Mouse (Mus musculus): ENCODE data around the gene Nek3. TPM values are rescaled to one million over a fixed set of nuclear protein-coding genes. Genes with fewer than 3 reads are reported as not detected.
"Not testable (repeated sequence)": the region's sequence is repeated elsewhere in the genome, so short reads cannot be mapped to it uniquely, and the experiment has no call there.

Gene Nek3
- polyA plus RNA-seq, 2 experiments from 2014 or later: 4.9 to 7.2 TPM

GRCm38 (mm10) chr8:22143764-22144491 lies 22.3 kb downstream of the Nek3 start:
- ATAC-seq: no peak

DNA sequence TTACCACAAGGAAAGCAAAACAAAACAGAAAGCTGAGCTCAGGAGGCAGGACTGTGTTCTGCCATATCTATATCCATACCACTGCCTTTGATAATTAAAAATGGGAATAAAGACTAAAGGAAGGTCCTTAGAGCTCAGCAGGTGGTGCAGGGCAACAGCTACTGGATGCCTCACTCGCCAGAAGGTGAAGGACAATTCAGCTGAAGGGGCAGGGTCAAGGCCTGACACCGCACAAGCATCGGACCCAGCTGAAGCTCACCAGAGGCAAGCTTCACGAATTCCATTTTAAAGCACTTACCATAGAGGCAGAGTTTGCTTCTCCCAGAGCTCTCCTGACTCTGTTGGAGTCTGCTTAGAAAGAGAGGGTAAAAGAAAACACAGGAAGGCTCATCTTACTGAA lies 23.6 kb downstream of the Nek3 start:
- no peak for ATAC-seq

DNA sequence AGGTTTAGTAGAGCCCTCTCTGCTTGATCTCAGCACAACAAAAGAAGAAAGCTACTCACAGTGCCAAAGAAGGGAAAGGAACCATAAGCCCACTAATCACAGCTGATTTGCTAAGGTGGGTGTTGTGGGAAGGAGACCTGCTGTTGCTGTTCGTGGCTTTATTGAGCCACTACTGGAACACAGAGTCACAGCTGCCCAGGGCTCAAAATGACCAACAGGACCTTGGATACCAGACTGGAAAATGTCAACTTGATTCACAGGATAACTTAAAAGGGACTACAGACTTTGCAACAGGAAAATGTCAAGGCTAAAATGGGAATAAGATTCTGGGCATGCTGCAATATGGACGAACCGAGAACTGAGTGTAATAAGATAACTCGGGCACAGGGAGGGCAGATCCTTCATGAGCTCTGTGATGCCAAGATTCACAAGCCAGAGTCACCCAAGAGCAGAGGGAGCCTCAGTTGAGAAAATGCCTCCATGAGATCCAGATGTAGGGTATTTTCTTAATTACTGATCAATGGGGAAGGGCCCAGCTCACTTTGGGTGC lies 24.3 kb downstream of the Nek3 start:
- no peak for ATAC-seq

GRCm38 (mm10) chr8:22136462-22136861 lies 29.8 kb downstream of the Nek3 start:
- not testable (repeated sequence) for ATAC-seq

- ATAC-seq: no peak
Observed at GRCm38 (mm10) chr8:22134750-22135135, 31.5 kb downstream of the Nek3 start.

DNA sequence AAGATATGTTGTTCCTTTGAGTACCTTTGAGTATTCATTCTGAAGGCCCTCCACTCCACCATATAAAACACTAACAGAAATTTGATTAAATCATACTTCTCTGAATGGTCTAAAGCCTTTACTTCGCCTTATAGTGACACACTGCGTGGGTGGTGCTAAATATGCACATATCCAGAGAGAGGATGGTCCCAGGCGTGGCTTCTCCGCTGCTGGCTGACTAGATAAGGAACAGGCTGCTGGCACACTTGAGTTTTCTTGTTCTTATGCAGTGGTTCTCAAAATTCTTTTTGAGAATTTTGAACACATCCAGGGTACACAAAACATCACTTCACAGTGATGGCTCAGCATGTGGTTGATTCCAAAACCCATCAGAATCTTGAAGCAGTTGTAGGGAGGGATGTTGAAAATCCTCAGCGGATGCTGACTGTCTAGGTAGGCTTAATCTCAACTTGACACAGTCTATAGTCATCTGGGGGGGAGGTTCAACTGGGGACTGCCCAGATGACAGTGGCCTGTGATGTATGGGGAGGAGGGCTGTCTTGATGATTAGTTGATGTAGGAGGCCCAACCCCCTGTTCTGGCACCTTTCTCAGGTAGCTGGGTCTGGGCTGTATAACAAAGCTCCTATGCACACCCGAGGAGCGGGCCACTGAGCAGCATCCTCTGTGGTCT lies 32.0 kb downstream of the Nek3 start:
- ATAC-seq: no peak

DNA sequence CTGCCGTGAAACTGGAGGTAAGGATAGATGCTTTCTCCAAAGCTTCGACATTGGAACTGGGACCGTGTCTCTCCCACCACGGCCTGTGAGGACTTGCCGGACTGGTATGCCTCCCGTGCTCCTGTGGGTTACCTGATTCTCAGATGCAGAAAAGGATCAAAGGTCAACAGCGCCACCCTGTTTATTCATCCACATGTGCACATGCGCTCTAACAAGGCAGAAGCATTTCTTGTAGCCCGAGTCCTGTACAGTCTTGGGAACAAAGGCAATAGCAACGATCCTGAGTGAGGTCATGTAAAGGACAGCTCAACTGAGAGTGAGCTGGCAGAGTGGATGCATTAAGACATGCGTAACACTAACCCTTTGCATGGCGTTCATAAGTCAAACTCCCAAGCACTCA lies 34.2 kb downstream of the Nek3 start:
- no peak for ATAC-seq

GRCm38 (mm10) chr8:22124220-22125152 lies 41.7 kb downstream of the Nek3 start, which contains the start of gene Nek5:
Gene Nek5 (minus strand): TSS chr8:22125053.
- peak; percentile 78 for ATAC-seq

GRCm38 (mm10) chr8:22107020-22107419 lies 59.2 kb downstream of the Nek3 start:
- no peak for ATAC-seq

DNA sequence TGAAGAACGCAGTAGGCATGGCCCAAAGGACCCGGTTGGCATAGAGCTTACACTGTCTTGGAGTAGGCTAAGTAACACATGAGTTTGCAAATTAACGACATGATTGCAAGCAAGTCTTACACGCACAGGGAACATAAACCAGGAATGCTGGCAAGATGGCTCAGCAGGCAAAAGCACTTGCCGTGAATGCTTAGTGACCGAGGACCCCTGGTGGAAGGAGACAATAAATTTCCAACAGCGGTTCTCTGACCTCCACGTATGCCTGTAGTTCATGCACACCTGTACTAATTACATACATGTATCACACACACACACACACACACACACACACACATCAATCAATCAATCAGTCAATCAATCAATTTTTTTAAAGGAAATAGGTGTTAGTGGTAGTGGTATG lies 74.7 kb downstream of the Nek3 start:
- ATAC-seq: no peak

GRCm38 (mm10) chr8:22089226-22089625 lies 77.0 kb downstream of the Nek3 start:
- no peak for ATAC-seq

DNA sequence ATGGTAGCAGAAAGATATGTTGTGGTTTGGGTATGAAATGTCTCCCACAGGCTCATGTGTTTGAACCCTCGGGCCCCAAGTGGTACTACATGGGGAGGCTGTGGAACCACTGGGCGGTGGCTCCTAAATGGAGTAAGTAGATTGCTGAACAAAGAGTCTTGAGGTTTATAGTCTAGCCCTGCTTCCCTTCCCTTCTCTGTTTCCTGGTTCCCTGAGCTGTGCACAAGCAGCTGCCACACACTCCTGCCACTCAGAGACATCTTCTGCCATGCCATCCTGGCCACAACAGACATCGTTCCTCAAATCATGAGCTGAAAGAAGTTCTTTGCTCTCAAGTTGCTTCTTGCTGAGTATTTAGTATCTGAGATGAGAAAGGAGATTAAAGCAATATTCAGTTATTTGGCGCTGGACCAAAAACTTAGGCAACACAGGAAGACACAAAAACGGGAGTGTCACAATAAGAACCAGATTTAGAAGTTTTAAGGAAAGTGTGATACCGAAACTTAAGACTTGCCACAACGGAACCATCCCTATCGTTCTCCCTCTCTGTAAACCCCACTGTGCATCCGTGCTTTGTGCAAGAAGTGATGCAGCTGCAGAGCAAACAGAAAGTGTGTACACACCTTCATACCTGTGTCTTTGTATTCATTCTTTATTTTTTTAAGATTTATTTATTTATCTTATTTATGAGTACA lies 86.8 kb downstream of the Nek3 start:
- no peak for ATAC-seq

Other genes with a start within 250 kb of the Nek3 start
- not detected for gene Defb15, start 233.7 kb downstream of the Nek3 start, polyA plus RNA-seq (2017; shearing (Covaris generic))
- not detected for gene Defb35, start 228.1 kb downstream of the Nek3 start, polyA plus RNA-seq (2017; shearing (Covaris generic))
- not detected for gene Defb13, start 219.7 kb downstream of the Nek3 start, polyA plus RNA-seq (2017; shearing (Covaris generic))
- gene Fam90a1a, start 207.7 kb downstream of the Nek3 start, polyA plus RNA-seq (2017; shearing (Covaris generic)): not detected
- gene Ccdc70, start 196.7 kb downstream of the Nek3 start, polyA plus RNA-seq (2017; shearing (Covaris generic)): not detected
- under 1 TPM; 0.09 to 0.36 TPM for gene Atp7b, start 106.1 kb downstream of the Nek3 start, polyA plus RNA-seq (2017; shearing (Covaris generic))
- 10 to 100 TPM; 26.9 to 27.5 TPM for gene Alg11, start 105.7 kb downstream of the Nek3 start, polyA plus RNA-seq (2017; shearing (Covaris generic))
- not detected for gene Nek5, start 41.4 kb downstream of the Nek3 start, polyA plus RNA-seq (2017; shearing (Covaris generic))
- gene Ckap2, start 19.4 kb upstream of the Nek3 start, polyA plus RNA-seq (2017; shearing (Covaris generic)): 1 to 10 TPM; 2.5 to 5.8 TPM
- gene Vps36, start 26.4 kb upstream of the Nek3 start, polyA plus RNA-seq (2017; shearing (Covaris generic)): 10 to 100 TPM; 29.4 to 34.6 TPM
- gene Thsd1, start 60.9 kb upstream of the Nek3 start, polyA plus RNA-seq (2017; shearing (Covaris generic)): under 1 TPM; 0.46 to 0.53 TPM
- not detected for gene Tpte, start 117.0 kb upstream of the Nek3 start, polyA plus RNA-seq (2017; shearing (Covaris generic))
- 1 to 10 TPM; 2.0 to 2.3 TPM for gene Slc25a15, start 232.2 kb upstream of the Nek3 start, polyA plus RNA-seq (2017; shearing (Covaris generic))
- 10 to 100 TPM; 25.9 to 28.4 TPM for gene Mrps31, start 244.9 kb upstream of the Nek3 start, polyA plus RNA-seq (2017; shearing (Covaris generic))

Data from CD4-positive, CD25-positive, alpha-beta regulatory T cell, adult 4 months (primary cell).